Mouse (Mus musculus) CD4-positive, CD25-positive, alpha-beta regulatory T cell, adult 4 months (primary cell): Measurements from ENCODE around the gene Tgfa. TPM values are rescaled to one million over a fixed set of nuclear protein-coding genes. Genes with fewer than 3 reads are reported as not detected.

Source experiments
- ATAC-seq: one replicate; pipeline ENCODE4 v1.8.0; 2017
- polyA plus RNA-seq, 2 experiments: library from polyadenylated mRNA; unstranded; fragments of 100-300 nt; shearing (Covaris generic); gene quantifications; one replicate each; pipeline ENCODE4 v1.2.1; 2017

The Tgfa gene
- polyA plus RNA-seq, 2 experiments from 2014 or later = 0.30 TPM; not detected in 1

DNA sequence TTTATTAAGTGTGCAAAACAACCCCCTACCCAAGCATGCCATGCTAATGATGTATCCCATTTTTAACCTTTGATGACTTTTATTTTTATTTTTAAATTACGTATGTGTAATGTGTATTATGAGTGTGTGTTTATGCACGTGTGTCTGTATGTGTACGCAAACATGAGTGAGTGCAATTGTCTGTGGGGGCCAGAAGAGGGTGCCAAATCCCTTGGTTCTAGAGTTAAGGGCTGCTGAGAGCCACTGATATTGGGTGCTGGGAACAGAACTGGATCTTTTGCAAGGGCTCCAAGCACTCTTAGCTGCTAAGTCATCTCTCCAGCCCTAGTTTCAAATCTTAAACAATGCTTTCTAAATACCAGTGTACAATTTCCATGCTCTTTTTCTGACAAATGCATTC lies 103.9 kb downstream of the Tgfa start:
- ATAC-seq = no peak

DNA sequence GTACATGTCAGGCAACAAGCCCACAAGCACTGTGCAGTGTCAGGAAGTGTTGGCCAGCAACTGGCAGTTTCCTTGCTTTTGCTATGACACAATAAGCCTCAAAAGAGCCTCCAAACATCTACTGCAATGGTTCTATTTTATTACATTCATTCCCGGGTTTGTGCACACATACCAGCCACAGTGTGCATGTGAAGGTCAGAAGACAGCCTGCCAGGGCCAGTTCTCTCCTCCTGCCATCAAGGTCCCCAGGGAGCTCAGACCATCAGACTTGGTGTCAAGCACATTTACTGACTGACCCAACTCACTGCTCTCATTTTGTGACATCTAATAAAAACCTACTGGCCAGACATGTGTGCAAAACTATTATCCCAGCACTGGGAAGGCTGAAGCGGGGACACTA lies 104.4 kb downstream of the Tgfa start:
- ATAC-seq = no peak

DNA sequence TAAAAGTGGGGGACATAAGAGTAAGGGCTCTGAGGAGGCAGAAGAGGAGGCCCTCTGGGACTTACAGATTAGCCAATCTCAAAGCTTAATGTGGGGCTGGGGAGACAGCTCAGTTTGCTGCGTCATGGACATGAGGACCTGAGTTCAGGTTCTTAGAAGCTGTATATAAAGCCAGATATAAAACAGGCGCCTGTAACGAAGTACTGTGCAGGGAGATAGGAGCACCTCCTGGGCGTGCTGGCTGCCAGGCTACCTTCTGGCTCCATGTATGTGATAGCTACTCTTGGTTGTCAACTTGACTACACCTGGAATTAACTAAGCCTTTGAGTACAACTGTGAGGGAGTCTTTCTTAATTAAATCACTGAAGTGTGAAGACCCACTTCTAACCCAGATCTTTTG lies 110.7 kb downstream of the Tgfa start:
- ATAC-seq = no peak

DNA sequence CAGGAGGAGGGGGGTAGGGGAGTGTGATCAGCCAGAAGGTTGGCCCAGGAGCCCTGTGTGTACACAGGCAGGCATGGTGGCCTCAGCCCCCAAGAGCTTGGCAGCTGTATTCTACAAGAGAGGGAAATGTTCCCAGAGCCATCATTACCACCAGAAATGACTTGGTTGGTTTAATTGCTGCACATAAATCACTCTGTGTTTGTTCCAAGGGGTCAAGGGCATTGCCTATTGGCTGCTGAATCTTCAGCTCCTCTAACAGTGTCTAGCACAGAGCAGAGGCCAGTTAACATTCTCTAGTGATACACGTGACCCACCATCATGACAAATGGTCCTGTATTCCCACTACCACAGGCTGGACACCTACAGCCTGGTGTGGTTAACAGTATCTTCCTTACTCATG lies 119.0 kb downstream of the Tgfa start:
- no peak for ATAC-seq

DNA sequence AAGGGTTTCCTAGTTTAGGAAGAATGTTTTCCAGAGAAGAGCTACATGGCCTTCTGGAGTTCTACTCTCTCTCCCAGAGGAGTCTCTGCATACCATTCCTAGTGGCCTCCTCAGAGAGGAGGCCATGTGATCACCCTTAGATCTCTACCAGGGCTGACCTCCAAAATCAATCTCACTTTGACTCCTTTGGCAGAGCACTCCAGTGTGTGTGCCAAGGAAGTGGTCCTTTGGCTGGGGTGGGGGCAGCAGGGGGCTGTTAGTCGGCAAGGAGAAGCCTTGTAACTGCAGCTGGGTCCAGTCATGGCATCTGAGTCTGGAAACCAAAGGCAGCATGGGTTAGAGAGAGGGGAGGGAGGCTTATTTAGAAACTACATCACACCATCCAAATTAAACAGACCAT lies 122.0 kb downstream of the Tgfa start:
- no peak for ATAC-seq

DNA sequence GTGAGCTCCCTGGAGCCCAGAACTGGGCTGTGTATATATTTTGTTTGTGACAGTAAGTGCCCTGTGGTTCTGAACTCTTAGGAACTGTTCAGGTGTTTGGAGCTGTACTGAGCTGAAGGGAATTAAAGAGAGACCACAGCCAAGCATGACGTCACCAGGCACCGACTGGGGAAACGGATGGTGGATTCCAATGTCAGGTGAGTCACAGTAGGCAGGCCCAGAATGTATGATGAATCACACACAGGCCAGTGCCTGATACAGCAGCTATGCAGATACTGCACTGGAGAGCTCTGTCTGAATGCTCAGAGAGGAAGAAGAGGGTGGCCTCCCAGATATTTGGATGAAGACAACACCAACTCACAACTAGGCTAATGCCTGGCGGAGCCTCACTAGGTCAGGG lies 123.8 kb downstream of the Tgfa start:
- ATAC-seq = no peak

DNA sequence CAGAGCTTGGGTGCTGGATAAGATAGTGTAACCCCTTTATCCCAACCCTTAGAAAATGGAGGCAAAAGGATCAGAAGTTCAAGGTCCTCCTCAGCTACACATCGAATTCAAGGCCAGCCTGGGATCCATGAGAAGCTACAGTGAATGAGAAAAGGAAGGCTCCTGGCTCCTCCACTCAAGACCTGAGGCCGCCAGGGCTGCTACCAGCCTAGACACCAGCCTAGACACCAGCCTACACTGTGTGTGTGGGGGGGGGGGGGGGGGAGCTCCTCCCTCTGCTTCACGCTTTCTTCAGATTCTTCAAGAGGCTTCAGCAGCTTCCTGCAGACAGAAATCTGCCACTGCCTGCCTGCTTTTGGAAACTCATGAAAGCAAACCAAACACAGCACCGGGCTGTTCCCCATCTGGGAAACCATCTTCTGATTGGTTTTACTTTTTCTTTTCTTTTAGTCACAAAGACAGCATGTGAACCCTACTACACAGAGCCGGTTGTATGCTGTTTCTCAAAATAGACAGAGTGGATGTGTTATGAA lies 127.1 kb downstream of the Tgfa start:
- no peak for ATAC-seq

DNA sequence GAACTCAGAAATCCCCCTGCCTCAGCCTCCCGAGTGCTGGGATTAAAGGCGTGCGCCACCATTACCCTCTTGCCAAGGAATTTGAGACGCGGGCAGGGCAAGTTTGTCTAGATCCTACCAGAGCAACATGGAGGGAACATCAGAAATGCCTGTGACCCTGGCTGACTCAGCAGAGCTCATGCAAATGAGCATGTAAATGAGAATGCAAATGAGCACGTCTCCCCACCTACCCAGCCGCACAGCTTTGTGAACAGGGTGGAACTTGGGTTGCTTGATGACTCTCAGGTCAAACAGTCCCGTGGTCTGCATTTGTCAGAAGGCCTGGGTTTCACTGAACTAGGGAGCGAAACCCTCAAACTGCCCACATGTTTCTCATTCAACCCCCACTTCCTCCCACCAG lies 128.0 kb downstream of the Tgfa start:
- no peak for ATAC-seq

DNA sequence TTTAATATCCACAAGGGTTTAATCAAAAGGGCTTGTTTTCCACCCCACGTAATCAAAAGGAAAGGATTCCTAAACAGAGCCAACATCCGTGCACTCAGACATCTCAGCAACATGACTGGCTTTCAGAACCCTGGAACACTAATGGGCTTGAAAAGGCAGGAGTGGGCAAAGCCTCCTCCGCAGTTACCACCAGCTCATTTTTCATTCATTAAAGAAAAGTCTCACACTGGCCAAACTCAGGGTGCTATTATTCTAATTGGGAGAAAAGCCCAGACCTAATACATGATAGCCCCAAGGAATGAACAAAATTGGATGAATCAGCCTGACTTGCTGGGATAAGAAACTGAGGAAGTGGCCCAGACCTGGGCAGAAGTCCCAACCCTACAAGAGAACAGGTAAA lies 129.4 kb downstream of the Tgfa start:
- no peak for ATAC-seq

Other genes starting within 250 kb of the Tgfa start
- gene Dusp11, start 233.6 kb upstream of the Tgfa start, polyA plus RNA-seq = 100 to 1,000 TPM; 168 to 211 TPM
- gene Figla, start 179.1 kb upstream of the Tgfa start, polyA plus RNA-seq = not detected
- not detected for gene Add2, start 166.5 kb upstream of the Tgfa start, polyA plus RNA-seq
- 10 to 100 TPM; 56.6 to 65.9 TPM for gene Fam136a, start 170.4 kb downstream of the Tgfa start, polyA plus RNA-seq
- gene Snrpg, start 176.1 kb downstream of the Tgfa start, polyA plus RNA-seq = 100 to 1,000 TPM; 319 to 477 TPM
- gene Pcyox1, start 201.9 kb downstream of the Tgfa start, polyA plus RNA-seq = 10 to 100 TPM in 1 of 2 experiments, 1 to 10 TPM in 1; 8.5 to 10.4 TPM
- 100 to 1,000 TPM; 117 to 139 TPM for gene Tia1, start 209.0 kb downstream of the Tgfa start, polyA plus RNA-seq
- not detected for gene Gm44790, start 231.4 kb downstream of the Tgfa start, polyA plus RNA-seq
- gene C87436, start 243.2 kb downstream of the Tgfa start, polyA plus RNA-seq = 10 to 100 TPM; 41.0 to 43.8 TPM